Mouse (Mus musculus) brain, adult 2 months (tissue): ENCODE results near the gene Cyth2.
A peak's percentile ranks its signal among the peaks of the same experiment; 100 is the strongest.

Experiments
- DNase-seq: peaks from one replicate; pipeline ENCODE4 v3.0.0; 2011; ENCODE audit warnings: low read depth, low spot score

Cyth2 gene

DNA sequence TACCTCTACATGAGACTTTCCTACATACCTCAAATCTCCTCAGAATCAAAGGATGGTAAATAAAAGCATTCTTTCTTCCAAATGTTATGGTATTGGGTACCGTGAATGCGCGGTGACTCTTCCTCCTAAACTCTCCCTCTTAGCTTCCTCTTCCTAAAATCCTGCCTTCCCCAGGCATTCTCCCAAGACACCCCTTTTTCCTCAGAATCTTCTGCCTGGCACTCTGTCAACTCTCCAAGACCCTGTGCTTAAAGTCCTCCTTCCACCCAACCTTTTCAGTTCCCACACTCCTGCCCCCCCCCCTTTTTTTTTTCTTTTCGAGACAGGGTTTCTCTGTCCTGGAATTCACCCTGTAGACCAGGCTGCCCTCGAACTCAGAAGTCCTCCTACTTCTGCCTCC lies 460 bp upstream of the Cyth2 start:
- DNase-seq: no peak

DNA sequence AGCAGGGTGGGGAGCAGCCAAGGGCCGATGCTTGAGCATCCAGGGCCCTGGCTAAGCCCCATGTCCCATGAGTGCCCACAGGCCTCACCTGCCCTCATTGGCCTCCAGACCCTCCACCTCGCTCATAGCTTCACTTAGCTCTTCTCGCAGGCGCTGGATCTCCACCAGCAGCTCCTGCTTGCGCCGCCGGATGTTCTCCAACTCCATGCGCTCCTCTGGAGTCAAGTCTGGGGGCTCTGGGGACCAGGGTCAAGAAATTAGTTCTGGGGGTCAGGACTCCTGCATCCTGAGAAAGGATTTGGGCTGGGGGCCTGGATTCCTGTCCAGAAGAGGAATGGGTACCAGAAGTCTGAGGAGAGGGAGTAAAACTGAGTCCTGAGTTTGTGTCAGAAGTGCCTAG lies 1.5 kb downstream of the Cyth2 start:
- no peak for DNase-seq

DNA sequence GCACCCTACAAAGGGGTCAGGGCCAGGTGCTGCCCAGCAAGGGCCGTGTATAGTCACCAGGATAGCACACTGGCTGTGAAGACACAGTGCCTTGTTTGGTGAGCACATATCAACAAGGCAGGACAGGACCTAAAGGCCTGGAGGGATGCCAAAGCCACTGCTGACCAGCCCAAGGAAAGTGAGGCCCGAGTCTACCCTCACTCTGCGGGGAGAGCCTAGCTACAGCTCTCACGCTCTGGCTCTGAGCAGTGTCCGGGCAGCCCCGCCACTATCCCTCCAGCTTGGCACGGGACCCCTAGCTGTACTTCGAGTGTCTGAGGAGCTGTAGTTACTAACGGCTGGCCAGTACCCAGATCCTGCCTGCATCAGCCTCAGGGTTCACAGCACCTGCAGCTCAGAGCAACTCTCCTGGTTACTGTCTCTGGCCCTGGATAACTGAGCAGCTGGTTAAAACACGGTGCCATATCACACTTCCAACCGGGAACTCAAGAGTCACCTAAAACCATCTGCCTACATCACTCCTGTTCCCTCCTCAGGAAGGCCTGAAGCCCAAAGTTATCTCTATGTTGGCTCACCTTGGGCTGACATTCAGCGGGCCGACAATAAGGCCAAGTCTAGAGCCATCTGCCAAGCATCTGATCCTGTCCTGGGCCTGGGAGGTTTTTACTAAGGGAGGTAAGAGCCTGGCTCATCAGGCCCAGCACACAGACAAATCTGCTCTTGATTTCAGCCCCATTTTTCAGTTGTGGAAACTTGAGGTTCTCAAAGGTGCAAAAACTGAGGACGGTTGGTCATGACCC lies 4.9 kb downstream of the Cyth2 start:
- DNase-seq: peak; percentile 64

DNA sequence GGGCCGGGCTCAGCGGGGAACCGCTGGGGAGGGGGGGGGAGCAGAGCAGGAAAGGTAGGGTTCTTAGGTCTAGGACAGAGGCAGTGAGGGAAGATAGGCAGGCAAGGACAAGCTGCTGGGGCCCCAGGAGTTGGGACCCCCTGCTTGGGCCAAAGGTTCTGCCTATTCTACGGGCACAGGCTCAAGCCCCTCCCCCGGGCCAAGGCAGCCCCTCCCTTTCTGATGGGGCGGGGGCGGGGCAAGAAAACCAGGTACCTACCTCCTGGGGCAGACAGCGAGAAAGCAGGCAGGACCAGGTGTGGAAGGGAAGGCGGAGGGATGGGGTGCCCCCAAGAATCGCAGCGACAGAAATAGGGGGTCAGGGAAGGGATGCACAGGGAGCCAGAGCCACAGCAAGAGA lies 5.9 kb downstream of the Cyth2 start:
- no peak for DNase-seq

DNA sequence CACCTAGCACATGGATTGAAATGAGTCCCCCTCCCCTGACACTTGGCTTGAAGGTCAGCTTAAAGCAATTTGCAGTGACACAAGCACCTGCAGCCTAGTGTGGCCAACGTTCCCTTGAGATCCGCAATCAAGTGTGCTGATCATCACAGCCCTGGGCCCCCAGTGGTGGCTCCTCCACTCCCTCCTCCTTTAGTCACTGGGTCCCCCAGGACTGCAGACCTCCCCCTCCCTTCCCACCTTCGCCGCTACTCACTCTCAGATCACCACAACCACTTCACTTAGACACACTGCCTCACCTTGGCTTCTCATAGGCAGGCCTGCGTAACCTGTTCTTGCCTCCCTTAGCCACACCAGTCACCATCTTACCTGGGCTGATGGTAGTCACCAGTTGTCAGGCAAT lies 8.4 kb downstream of the Cyth2 start:
- DNase-seq: no peak

DNA sequence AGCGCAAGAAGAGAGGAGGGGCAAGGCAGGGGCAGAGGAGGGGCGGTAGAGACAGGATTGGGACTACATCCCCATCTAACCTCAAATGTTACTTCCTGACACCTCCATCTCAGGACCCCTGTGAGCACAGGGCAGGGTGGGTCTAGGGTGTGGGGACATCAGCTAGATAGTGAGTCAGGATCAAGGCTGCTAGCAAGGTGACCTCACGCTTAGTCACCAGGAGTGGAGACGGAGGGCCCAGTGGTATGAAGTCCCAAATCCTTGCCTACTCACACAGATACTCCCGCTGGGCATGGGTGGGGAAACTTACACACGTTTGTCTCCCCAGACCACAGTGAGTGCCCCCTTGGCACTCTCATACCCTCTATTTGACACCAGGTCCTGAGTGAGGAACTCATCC lies 11.8 kb downstream of the Cyth2 start:
- DNase-seq: no peak

DNA sequence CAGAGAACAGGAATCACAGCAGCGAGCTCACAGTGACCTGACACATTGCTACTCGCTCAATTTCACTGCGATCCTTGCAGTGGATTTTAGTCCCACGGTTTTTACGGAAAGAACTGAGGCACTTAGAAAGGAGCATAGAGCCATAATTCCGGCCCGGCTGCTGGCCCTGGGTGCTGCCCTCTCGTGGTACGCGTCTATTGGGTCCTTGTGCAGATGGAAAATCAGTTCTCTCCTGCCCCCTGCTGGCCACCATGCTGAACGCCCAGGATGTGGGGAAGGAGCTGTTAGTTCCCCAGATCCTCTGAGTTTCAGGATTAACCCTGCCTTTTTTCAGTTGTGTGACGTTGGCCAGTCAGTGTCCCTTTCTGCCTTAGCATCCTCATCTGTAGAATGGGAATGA lies 13.0 kb downstream of the Cyth2 start:
- peak; percentile 97 for DNase-seq

DNA sequence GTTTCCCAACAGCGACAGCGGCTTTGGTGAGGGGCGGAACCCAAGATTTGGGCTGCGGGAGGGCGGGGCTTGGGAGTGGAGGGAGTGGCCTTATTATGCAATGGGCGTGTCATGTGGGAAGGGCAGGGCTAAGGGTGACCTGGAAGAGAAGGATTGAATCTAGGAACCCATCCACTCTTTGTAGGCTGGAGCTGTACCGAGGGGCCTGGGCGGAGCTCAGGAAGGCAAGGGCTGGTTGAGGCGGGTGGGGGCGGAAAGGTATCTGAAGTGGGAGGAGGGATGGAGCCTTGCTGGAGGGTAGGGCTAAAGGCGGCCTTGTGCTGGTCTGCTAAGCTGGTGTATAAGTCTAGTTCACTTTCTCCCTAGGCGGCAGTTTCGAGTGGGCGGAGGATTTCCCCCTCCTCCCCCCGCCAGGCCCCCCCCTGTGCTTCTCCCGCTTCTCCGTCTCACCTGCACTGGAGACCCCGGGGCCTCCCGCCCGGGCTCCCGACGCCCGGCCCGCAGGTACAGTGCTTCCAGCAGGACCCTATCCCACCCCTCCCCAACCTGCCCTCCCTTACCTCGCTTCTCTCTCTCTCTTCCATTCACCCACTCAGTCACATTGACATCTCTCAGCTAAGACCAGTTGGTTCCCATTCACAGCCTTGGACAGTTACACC lies 13.7 kb downstream of the Cyth2 start:
- no peak for DNase-seq

DNA sequence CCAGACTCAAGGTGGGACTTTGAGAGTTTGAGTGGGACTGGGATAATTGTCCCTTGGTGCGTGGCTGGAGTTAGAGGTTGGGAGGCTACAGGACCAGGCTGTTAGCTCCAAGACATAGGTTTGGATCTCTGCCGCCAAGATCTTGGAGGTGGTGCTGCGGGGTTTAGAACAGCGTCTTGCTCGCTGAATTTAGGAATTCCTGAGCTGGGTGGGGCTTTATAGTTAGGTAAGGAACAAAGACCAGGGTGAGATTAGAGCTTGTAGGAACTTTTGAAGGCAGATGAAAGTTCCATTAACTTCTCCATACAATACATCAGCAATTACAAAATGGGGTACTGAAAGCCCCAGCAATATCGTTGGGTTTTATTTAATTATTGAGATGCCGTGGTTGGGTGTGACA lies 14.4 kb downstream of the Cyth2 start:
- DNase-seq: no peak

DNA sequence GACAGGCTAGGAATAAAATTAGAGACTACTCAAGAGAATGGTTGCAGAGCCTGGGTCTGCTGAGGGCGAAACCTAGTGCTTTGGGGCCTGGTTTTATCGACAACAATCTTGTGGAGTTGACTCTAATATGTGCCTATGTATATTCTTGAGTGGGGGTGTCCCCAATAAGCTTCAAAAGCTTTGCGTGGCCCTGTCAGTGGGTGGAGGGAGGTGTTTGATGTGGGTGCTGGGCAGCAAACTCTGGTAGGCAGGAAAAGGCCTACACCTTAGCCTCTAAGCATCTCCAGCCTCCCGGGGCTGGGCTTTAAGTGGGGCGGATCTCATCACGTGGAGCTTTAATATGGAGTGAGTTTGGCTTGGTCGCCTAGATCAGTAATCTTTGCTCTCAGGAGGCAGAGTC lies 15.4 kb downstream of the Cyth2 start:
- no peak for DNase-seq

DNA sequence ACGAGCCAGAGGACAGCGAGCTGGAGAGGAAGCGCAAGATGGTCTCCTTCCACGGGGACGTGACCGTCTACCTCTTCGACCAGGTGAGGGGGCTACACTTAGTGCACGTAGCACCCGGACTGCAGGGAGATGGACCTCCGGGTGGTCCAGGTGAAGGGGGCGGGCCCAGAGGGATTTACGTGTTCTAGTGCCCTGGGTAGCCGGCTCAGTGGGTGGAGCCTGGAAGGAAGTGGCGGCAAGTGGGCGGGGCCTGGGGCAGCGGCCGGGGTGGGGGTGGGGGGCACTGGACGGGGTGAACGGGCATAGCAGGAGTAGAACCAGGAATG lies 15.9 kb downstream of the Cyth2 start:
- no peak for DNase-seq

DNA sequence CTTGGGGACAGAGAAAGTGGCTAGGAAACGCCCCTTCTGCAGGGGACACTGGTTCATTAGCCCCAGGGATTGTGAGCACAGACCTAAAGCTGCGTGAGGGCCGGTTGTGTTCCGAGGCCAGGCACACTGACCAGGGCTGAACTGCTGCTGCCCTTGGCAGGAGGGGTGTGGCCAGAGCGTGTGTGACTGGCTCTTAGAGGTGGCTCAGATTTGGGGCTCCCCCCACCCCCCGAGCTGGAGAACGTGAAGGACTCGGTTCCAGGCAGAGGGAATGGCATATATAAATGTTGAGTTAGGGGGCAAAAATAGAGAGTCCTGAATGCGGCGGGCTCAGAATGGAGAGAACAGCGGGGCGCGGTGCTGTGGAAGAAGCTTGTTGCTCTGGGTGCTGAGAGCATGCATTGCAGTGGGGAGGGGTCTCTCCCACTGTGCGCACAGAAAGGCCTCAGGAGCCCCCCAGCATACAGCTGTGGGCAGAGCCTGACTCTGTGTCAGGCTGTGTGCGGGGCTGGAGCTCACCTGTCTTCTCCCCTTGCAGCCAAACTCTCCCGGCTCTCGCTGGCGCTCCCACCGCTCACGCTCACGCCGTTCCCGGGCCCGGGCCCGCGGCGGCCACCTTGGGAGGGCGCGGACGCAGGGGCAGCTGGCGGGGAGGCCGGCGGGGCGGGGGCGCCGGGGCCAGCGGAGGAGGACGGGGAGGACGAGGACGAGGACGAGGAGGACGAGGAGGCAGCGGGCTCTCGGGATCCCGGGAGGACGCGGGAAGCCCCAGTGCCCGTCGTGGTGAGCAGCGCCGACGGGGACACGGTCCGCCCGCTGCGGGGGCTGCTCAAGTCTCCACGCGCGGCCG lies 16.5 kb downstream of the Cyth2 start:
- DNase-seq: no peak

DNA sequence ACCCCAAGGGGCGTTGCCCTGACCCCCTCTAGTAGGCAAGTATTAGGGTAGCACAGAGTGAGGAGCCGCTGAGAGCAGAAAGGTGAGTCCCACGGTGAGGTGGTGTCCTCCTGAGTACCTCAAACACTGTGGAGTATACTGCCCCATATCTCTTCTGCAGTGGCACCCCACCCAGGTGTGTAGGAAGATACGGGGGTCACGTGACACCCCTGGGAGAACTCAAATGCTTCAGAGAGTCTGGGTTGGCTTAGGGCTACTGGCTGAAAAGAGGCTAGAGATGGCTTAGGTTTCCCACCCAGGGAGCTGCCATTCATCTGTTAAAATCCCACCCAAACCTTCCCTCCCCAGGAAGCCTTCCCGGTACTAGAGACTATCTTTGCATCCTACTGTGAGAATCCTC lies 17.4 kb downstream of the Cyth2 start:
- DNase-seq: no peak

DNA sequence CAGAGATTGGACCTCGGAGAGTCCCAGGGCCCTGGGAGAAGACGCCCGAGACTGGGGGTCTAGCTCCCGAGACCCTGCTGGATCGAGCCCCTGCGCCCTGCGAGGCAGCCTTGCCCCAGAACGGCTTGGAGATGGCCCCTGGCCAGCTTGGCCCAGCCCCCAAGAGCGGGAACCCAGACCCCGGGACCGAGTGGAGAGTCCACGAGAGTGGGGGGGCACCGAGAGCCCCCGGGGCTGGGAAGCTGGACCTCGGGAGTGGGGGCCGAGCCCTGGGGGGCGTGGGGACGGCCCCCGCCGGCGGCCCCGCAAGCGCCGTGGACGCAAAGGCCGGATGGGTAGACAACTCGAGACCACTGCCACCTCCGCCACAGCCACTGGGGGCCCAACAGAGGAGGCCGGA lies 19.4 kb downstream of the Cyth2 start:
- DNase-seq: no peak

DNA sequence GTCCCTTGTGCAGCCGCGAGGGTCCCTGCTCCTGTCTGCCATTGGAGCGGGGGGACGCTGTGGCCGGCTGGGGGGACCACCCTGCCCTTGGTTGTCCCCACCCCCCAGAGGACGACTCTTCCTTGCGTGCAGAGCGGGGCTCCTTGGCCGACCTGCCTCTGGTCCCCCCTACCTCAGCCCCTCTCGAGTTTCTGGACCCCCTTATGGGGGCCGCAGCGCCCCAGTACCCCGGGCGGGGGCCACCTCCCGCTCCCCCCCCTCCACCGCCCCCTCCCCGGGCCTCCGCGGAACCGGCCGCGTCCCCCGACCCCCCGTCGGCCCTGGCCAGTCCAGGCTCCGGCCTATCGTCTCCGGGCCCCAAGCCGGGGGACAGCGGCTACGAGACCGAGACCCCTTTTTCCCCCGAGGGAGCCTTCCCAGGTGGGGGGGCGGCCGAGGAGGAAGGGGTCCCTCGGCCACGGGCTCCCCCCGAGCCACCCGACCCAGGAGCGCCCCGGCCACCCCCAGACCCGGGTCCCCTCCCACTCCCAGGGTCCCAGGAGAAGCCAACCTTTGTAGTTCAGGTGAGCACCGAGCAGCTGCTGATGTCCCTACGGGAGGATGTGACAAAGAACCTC lies 20.3 kb downstream of the Cyth2 start:
- no peak for DNase-seq

DNA sequence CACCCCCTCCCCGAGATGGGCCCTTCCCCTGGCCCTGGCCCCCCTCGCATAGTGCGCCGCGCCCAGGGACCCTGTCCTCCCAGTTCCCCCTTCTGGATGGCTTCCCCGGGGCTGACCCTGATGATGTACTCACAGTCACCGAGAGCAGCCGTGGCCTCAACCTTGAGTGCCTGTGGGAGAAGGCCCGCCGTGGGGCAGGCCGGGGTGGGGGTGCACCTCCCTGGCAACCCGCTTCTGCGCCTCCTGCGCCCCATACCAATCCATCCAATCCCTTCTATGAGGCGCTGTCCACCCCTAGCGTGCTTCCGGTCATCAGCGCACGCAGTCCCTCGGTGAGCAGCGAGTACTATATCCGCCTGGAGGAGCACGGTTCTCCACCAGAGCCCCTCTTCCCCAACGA lies 21.1 kb downstream of the Cyth2 start:
- no peak for DNase-seq

DNA sequence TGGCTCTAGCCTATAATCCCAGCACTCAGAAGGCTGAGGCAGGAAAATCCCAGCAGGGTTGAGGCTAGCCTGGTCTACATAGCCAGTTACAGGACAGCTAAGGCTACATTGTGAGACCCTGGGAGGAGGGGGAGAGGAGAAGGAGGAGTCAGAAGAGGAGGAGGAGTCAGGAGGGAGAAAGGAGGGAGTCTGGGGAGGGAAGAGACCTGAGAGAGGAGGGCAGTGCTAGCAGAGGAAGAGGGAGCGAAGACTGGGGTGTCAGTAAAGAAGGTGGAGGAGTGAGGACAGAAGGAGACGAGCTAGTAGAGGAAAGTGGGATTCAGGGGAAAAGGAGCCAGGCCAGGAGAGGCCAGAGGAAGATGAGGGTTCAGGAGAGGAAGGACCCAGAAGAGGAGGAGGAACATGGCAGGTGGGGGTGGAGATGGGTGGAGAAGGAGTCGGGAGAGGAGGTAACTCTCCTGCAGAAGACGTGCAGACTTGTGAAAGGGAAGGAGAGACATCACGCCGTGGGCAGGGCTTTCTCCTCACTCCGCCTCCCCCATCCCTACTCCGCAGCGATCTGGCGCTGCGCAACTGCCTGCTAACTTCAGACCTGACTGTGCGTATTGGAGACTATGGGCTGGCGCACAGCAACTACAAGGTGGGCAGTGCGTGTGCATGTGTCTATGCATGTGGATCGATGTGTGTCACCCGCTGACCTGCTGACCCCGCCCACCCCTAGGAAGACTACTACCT lies 22.5 kb downstream of the Cyth2 start:
- DNase-seq: peak; percentile 70

DNA sequence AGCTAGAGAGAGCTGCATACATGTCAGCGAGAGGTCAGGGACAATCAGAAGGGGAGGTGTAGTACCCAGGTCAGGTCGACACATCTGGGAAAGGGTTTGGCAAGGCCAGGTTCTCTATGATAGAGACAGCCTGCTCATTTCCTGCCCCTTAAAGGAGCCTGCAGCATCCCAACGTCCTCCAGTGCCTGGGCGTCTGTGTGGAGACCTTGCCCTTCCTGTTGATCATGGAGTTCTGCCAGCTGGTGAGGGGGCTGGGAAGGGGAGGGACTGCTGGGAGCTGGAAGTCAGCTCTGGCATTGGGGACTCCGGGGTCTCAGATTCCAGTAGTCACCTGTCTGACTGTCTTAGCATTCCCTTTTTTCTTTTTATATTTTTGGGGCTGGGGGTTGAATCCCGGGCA lies 23.7 kb downstream of the Cyth2 start:
- no peak for DNase-seq

DNA sequence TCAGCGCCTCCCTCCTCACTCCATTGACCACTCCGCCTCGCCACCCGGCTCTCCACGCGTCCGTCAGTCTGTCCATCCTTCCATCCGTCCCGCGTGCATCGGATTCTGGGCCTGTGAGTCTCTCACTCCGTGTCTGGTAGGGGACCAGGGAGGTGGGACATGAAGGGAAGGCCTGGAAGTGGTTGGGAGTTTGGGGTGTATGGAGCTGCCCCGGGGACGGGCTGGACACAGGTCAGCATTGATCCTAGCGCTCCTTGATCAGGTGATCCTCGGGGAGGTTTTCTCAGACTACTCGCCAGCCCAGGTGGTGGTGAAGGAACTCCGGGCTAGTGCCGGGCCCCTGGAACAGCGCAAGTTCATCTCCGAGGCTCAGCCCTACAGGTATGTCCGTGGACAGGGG lies 26.7 kb downstream of the Cyth2 start:
- DNase-seq: no peak

DNA sequence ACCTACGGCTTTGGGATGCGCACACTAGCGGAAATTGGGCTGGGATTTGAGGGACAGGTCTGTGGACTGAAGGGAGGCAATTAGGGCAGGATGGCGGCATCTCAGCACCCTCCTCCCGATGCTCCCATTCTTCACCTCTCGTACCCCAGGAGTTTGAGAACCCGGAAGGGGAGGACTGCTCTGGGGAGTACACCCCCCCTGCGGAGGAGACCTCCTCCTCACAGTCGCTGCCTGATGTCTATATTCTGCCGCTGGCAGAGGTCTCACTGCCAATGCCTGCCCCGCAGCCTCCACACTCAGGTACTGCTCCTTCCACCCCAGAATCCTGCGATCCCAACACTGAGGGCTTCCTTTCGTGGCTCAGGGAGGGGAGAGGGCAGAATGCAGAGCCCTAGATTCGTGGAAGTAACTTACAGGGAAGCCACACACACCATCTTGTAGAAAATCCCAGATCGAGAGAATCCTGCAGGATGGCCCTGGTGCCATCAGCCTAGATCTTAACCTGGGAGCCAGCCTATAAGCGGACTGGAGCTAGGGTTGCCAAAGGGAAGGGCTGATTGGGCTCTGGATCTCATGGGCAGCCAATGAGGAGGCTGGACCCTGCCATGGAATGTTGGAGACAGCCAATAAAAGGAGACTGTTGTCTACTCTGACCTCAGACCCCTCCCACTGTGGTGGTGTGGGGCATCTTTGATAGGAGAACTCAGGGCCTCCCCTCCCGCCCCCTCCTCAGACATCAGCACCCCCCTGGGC lies 27.5 kb downstream of the Cyth2 start:
- peak; percentile 96 for DNase-seq

DNA sequence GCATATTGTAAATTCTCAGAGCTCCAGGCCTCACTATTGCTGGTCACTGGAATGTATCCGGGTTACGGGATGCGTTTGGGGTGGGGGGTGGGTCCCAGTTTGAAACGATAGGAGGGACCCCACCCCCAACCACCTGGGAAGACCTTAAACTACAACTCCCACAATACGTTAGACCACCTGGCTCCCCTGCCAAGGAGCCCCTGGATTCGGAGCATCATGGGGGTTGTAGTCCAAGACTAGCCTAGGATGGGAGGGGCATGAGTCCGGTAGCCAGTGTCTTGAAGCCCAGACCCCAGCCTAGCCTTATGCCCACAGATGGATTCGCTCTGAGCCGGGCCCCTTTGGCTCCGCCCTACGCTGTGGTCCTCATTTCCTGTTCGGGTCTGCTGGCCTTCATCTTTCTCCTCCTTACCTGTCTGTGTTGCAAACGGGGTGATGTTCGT lies 28.2 kb downstream of the Cyth2 start:
- DNase-seq: peak; percentile 91
